Mouse (Mus musculus) C2C12 (cell line): ENCODE data around the gene Gpd1. TPM values are rescaled to one million over a fixed set of nuclear protein-coding genes. Genes with fewer than 3 reads are reported as not detected.

ENCODE experiments used
- H3K27me3 ChIP-seq: one replicate; pipeline ENCODE4 v1.6.1; 2011; ENCODE audit not compliant: control insufficient read depth, insufficient read depth, insufficient read length
- H3K36me3 ChIP-seq: one replicate; pipeline ENCODE4 v1.6.1; 2011; ENCODE audit not compliant: control insufficient read depth, insufficient read depth
- H3K4me3 ChIP-seq: one replicate; pipeline ENCODE4 v1.5.1; 2011; ENCODE audit warnings: mild to moderate bottlenecking, control low read depth; ENCODE audit not compliant: poor library complexity, insufficient read depth, severe bottlenecking
- H3K79me2 ChIP-seq: one replicate; pipeline ENCODE4 v1.6.1; 2011; ENCODE audit not compliant: control insufficient read depth, insufficient read depth
- H3K79me3 ChIP-seq: one replicate; pipeline ENCODE4 v1.6.1; 2011; ENCODE audit warnings: low read depth, control low read depth
- H3ac ChIP-seq: one replicate; pipeline ENCODE3; 2011; ENCODE audit warnings: low read depth; ENCODE audit not compliant: control insufficient read depth, insufficient read length
- CEBPB ChIP-seq: IDR thresholded peaks from one replicate; pipeline ENCODE4 v1.6.1; 2011; ENCODE audit warnings: low read depth, mild to moderate bottlenecking, control low read depth, moderate library complexity
- CTCF ChIP-seq: IDR thresholded peaks from one replicate; pipeline ENCODE4 v1.5.1; 2011; ENCODE audit not compliant: control insufficient read depth, insufficient read depth, insufficient read length
- FOSL1 ChIP-seq: IDR thresholded peaks from one replicate; pipeline ENCODE4 v1.8.0; 2011; ENCODE audit warnings: mild to moderate bottlenecking, low read length; ENCODE audit not compliant: poor library complexity, insufficient read depth, severe bottlenecking
- MAX ChIP-seq: IDR thresholded peaks from one replicate; pipeline ENCODE4 v1.6.1; 2011; ENCODE audit warnings: mild to moderate bottlenecking, control low read depth
- MYOD1 ChIP-seq: IDR thresholded peaks from one replicate; pipeline ENCODE4 v1.6.1; 2011; ENCODE audit warnings: low read depth; ENCODE audit not compliant: control insufficient read depth, insufficient read length
- MYOG ChIP-seq: IDR thresholded peaks from one replicate; pipeline ENCODE4 v1.6.1; 2011; ENCODE audit not compliant: control insufficient read depth, insufficient read length; ENCODE audit errors: extremely low read depth
- USF1 ChIP-seq: IDR thresholded peaks from one replicate; pipeline ENCODE4 v1.6.1; 2011; ENCODE audit warnings: low read depth, mild to moderate bottlenecking, control low read depth, moderate library complexity
- polyA plus RNA-seq: library from polyadenylated mRNA; unstranded; fragments of >200 nt; fragmentation: generic; extraction: Trizol; gene quantifications from one replicate; pipeline ENCODE4 v1.2.1, GENCODE M21; 2012; ENCODE audit warnings: missing spikeins

Gene Gpd1
- polyA plus RNA-seq, 1 experiment = 0.64 TPM

DNA sequence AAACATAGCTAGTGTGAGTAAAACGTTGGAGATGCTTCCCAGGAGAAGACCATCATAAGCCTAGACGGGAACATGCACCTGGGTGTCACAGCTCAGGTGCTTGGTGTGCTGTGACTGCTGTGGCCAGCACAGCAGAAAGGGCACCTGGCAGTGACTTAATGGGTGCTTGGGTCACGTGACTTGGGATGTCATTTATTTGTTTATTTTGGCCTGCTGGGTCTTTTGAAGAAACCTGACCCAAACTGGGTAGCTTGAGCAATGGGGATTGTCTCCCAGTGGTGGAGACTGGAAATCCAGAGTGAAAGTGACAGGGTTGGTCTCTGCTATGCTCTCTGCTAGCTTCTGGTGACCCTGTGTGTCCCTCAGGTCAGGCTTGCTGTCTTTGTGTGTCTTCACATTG lies 5.8 kb upstream of the Gpd1 start:
- no peaks in the 10 kb centered on the region for H3K79me3 ChIP-seq
- H3K36me3 ChIP-seq = peaks cover 88% of the 10 kb centered on the region
- no peaks in the 10 kb centered on the region for H3K79me2 ChIP-seq
- TF ChIP-seq MYOD1 (no peak), USF1 (peak; percentile 10)
- H3ac ChIP-seq = no peak overlapping the region
- no peak overlapping the region for H3K4me3 ChIP-seq
- no peaks in the 10 kb centered on the region for H3K27me3 ChIP-seq

DNA sequence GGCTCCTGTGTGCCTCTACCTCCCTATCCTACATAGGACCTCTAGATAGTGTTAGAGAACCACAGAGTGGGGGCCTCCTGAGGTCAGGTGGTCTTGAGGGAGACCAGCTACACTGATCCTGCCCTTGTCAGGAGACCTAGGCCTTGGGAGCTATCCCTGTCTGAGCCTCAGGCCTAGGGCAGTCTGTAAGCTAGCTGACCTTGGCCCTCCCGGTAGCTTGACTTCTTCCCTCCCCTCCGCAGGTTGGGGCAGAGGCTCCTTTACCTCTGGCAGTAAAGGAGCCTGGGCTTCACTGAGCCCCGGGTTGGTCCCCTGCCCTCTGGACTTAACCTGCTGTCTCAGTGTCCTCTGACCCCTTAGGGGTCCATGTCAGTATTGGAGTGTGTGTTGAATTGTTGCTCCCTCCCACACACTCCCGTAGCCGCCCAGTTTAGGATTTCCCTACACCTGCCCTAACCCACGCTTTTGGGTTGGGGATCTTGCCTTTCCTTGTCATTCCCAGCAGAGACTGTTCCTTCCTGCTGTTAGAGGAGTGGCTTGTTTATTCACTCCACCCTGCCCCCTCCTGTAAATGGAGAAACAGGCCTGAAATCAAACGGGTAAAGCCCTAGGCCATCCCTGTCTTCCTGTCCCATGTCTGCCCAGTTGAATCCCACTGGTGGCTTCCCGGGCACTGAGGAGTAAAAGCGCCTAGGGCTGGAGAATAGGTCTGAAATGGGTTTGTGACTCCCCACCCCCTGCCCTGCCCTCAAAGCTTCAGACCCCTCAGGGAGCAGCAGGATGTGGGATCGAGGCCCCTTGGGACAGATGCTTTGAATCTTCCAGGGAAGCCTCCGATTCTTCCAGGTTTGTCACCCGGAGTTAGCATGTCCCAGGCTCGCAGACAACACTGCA lies 4.4 kb upstream of the Gpd1 start:
- H3ac ChIP-seq = no peak overlapping the region
- H3K79me2 ChIP-seq = no peaks in the 10 kb centered on the region
- H3K27me3 ChIP-seq = no peaks in the 10 kb centered on the region
- H3K79me3 ChIP-seq = no peaks in the 10 kb centered on the region
- no peak overlapping the region for H3K4me3 ChIP-seq
- H3K36me3 ChIP-seq = peaks cover 74% of the 10 kb centered on the region
- TF ChIP-seq CTCF (no peak), FOSL1 (no peak), MYOD1 (no peak), CEBPB (no peak), MAX (no peak), USF1 (no peak), MYOG (no peak)

GRCm38 (mm10) chr15:99713569-99713968 lies 3.7 kb upstream of the Gpd1 start:
- H3K27me3 ChIP-seq = no peaks in the 10 kb centered on the region
- H3K36me3 ChIP-seq = peaks cover 68% of the 10 kb centered on the region

DNA sequence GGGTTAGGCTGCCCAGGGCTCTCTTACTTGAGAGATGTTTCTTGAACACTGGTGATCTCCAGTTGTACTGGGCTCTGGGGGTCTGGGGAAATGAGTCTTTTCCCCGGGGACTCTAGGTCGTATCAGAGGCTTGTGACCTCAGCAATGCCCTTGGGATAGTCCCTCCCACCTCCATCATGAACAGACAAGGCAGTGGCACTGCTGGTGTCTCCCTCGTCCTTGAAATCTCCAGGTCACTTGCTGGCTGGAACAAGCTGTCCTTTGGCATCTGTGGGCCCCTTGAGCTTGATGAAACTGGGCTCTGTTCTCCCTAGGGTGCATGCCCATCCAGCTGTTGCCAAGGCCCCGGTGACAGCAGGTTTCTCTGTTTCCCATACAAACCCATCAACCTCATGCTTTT lies 3.1 kb upstream of the Gpd1 start:
- H3K36me3 ChIP-seq = peaks cover 62% of the 10 kb centered on the region
- H3ac ChIP-seq = no peak overlapping the region
- no peaks in the 10 kb centered on the region for H3K79me2 ChIP-seq
- H3K79me3 ChIP-seq = no peaks in the 10 kb centered on the region
- TF ChIP-seq CTCF = no peak
- TF ChIP-seq USF1 = no peak
- TF ChIP-seq MAX = no peak
- TF ChIP-seq FOSL1 = no peak
- no peak for TF ChIP-seq MYOD1
- no peak for TF ChIP-seq MYOG
- TF ChIP-seq CEBPB = no peak
- H3K27me3 ChIP-seq = no peaks in the 10 kb centered on the region
- H3K4me3 ChIP-seq = no peak overlapping the region

More at GRCm38 (mm10) chr15:99713569-99713968, 3.7 kb upstream of the Gpd1 start:
- no peak for TF ChIP-seq MYOD1
- H3K79me2 ChIP-seq = no peaks in the 10 kb centered on the region
- H3ac ChIP-seq = no peak overlapping the region
- no peaks in the 10 kb centered on the region for H3K79me3 ChIP-seq
- H3K4me3 ChIP-seq = no peak overlapping the region

DNA sequence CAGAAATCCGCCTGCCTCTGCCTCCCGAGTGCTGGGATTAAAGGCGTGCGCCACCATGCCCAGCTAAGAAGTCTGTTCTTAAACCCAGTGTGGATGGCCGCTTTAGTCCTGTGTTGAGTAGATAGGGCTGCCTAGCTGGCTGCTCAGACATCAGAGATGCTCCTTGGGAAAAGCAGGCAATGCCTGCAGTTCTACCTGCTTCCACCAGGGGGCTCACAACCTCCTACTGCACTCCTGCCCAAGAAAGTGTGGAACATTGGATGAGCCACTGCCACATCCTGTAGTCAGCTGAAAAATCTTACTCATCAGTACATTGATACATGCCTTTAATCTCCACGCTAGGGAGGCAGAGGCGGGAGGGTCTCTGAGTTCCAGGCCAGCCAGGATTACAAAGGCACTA lies 2.5 kb upstream of the Gpd1 start:
- no peaks in the 10 kb centered on the region for H3K79me2 ChIP-seq
- no peaks in the 10 kb centered on the region for H3K79me3 ChIP-seq
- no peak overlapping the region for H3K4me3 ChIP-seq
- no peak for TF ChIP-seq MYOD1
- TF ChIP-seq MAX = peak; percentile 31
- no peak for TF ChIP-seq MYOG
- no peak for TF ChIP-seq USF1
- no peak for TF ChIP-seq FOSL1
- TF ChIP-seq CTCF = peak; percentile 87
- no peak overlapping the region for H3ac ChIP-seq
- H3K27me3 ChIP-seq = no peaks in the 10 kb centered on the region
- peaks cover 56% of the 10 kb centered on the region for H3K36me3 ChIP-seq

GRCm38 (mm10) chr15:99715361-99715865 lies 1.9 kb upstream of the Gpd1 start:
- H3K36me3 ChIP-seq = peaks cover 50% of the 10 kb centered on the region
- H3K4me3 ChIP-seq = no peak overlapping the region
- no peaks in the 10 kb centered on the region for H3K79me3 ChIP-seq
- TF ChIP-seq FOSL1 (no peak), MYOD1 (peak; percentile 23)
- H3K27me3 ChIP-seq = no peaks in the 10 kb centered on the region
- no peak overlapping the region for H3ac ChIP-seq
- H3K79me2 ChIP-seq = no peaks in the 10 kb centered on the region
